Mouse (Mus musculus) lung, postnatal 36 days (tissue): Measurements from ENCODE around the gene Park7.

ENCODE experiments used
- DNase-seq: peaks from one replicate; pipeline ENCODE4 v3.0.0; 2022; ENCODE audit warnings: mixed read lengths

The Park7 gene

GRCm38 (mm10) chr4:150914290-150914733 lies at the start of gene Park7, which contains the start of gene Tnfrsf9:
Park7 (minus strand) TSS chr4:150914437.
Tnfrsf9 (plus strand) TSS chr4:150914562.
- DNase-seq, result peak; percentile 97

- DNase-seq, result no peak
Measured at GRCm38 (mm10) chr4:150963711-150964110, 49.5 kb upstream of the Park7 start.

GRCm38 (mm10) chr4:150962231-150962630 lies 48.0 kb upstream of the Park7 start:
- peak; percentile 58 for DNase-seq

- DNase-seq, result no peak
Measured at GRCm38 (mm10) chr4:150958536-150958935, 44.3 kb upstream of the Park7 start.

- no peak for DNase-seq
Measured at GRCm38 (mm10) chr4:150957106-150957458, 42.8 kb upstream of the Park7 start.

- no peak for DNase-seq
Measured at GRCm38 (mm10) chr4:150956369-150957105, 42.3 kb upstream of the Park7 start.

- DNase-seq, result no peak
Measured at GRCm38 (mm10) chr4:150950972-150951371, 36.7 kb upstream of the Park7 start.

- DNase-seq, result no peak
Measured at GRCm38 (mm10) chr4:150944707-150945106, 30.5 kb upstream of the Park7 start.

- no peak for DNase-seq
Measured at GRCm38 (mm10) chr4:150939991-150940651, 25.9 kb upstream of the Park7 start.

GRCm38 (mm10) chr4:150938063-150938452 lies 23.8 kb upstream of the Park7 start:
- no peak for DNase-seq

- no peak for DNase-seq
Measured at GRCm38 (mm10) chr4:150937293-150938062, 23.2 kb upstream of the Park7 start.

- DNase-seq, result no peak
Measured at GRCm38 (mm10) chr4:150933503-150933902, 19.3 kb upstream of the Park7 start.

GRCm38 (mm10) chr4:150927789-150928188 lies 13.6 kb upstream of the Park7 start:
- no peak for DNase-seq

GRCm38 (mm10) chr4:150926924-150927705 lies 12.9 kb upstream of the Park7 start:
- no peak for DNase-seq

GRCm38 (mm10) chr4:150925923-150926322 lies 11.7 kb upstream of the Park7 start:
- DNase-seq, result no peak

GRCm38 (mm10) chr4:150924936-150925335 lies 10.7 kb upstream of the Park7 start:
- no peak for DNase-seq

GRCm38 (mm10) chr4:150924308-150924707 lies 10.1 kb upstream of the Park7 start:
- no peak for DNase-seq

- DNase-seq, result no peak
Measured at GRCm38 (mm10) chr4:150921206-150921605, 7.0 kb upstream of the Park7 start.

GRCm38 (mm10) chr4:150917336-150918027 lies 3.2 kb upstream of the Park7 start:
- no peak for DNase-seq

- no peak for DNase-seq
Measured at GRCm38 (mm10) chr4:150915181-150915906, 1.1 kb upstream of the Park7 start.

- no peak for DNase-seq
Measured at GRCm38 (mm10) chr4:150913743-150914142, 494 bp downstream of the Park7 start.
